Mouse (Mus musculus): ENCODE results near the gene Phactr1. TPM values are rescaled to one million over a fixed set of nuclear protein-coding genes. Genes with fewer than 3 reads are reported as not detected.

Phactr1 gene
- polyA plus RNA-seq, 1 experiment from 2014 or later: 26.2 TPM

- Histone ChIP-seq H3K4me3 (ENCODE audit: low read length) (no peak overlapping the region), H3K9me3 (ENCODE audit: low read length) (no peaks in the 10 kb centered on the region), H3K27ac (ENCODE audit: low read length) (no peak overlapping the region), H3K9ac (replicated peaks; ENCODE audit: low read length) (no peak overlapping the region), H3K4me2 (replicated peaks; ENCODE audit: low read depth, low read length) (no peak overlapping the region), H3K36me3 (ENCODE audit: insufficient read depth, low read length) (no peaks in the 10 kb centered on the region), H3K4me1 (ENCODE audit: insufficient read depth, low read length) (no peaks in the 10 kb centered on the region), H3K27me3 (ENCODE audit: insufficient read depth, low read length) (no peaks in the 10 kb centered on the region)
- 60% methylated on average over 7 of the region's 7 CpGs for WGBS
- no peak for ATAC-seq (ENCODE audit: low FRiP score, low TSS enrichment)
These were observed 500.7 kb downstream of the Phactr1 start for GRCm38 (mm10) chr13:43181104-43181503.

DNA sequence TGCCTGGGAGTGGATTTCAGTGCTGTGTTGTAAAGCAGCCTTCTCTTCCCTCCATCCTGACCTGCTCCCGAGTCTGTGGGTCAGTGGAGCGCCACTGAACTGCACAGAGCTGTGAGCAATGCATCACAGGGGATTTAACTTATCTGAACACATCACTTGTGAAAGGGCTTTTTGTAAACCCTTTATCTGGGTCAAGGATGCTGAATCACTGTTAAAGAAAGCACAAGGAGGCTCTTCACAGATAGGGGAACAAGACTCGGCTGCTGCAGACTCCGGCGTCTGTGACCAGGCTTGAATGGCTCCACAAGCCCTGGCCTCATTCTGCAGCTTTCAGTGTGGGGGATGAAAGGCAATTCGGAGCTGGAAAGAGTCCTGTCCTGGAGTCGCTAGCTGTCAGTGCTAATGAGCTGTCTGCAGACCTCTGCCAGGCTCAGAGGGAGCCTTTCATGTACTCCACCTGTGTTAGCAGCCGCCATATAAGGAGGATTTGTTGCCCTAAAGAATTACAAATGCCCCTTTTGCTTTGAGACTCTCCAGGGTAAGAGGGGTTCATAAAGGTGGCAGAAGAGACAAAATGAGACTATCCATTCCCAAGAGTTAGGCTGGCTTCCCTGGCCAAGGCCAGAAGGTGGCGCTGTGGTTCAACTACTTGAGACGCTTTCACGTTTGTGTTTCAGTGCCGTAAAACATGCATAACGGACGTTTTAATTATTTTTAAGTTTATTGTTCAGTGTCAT lies 502.2 kb downstream of the Phactr1 start:
- Histone ChIP-seq H3K4me2 (replicated peaks; ENCODE audit: low read depth, low read length) (peak overlapping the region; percentile 40), H3K4me3 (ENCODE audit: low read length) (peak overlapping the region; percentile 24), H3K9me3 (ENCODE audit: low read length) (no peaks in the 10 kb centered on the region; the same call in 1 of the 2 replicates), H3K4me1 (ENCODE audit: insufficient read depth, low read length) (no peaks in the 10 kb centered on the region), H3K27ac (ENCODE audit: low read length) (no peak overlapping the region), H3K36me3 (ENCODE audit: insufficient read depth, low read length) (no peaks in the 10 kb centered on the region), H3K27me3 (ENCODE audit: insufficient read depth, low read length) (no peaks in the 10 kb centered on the region), H3K9ac (replicated peaks; ENCODE audit: low read length) (no peak overlapping the region)
- no peak for ATAC-seq (ENCODE audit: low FRiP score, low TSS enrichment)
- WGBS: 15% methylated on average over 14 of the region's 14 CpGs

DNA sequence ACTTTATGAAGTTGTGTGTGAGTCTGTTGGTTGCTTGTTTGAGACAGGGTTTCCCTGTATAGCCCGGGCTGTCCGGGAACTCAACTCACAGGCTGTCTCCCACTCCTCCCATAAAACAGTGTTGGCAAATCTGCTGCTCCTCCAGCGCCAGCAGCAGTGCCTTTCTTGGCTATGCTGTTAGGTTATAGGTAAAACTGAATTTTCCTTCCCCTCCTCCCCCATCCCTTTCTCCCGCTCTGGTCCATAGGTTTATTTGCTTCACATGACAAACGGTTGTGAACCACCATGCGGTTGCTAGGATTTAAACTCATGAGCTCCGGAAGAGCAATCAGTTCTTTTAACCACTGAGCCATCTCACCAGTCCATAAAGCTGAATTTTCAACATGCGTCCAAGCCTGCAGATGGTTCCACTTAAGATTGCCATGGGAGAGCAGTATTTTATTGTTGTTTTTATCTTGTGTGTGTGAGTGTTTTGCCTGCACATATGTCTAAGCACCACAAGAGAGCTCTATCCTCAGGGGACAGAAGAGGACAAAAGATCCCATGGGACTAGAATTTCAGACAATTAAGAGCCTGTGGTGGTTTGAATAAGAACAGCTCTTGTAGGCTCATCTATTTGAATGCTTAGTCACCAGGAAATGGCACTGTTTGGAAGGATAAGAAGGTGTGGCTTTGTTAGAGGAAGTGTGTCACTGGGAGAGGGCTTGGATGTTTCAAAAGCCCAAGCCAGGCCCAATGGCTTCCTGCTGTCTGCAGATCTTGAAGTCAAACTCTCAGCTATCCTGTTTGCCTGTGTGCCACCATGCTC lies 503.0 kb downstream of the Phactr1 start:
- Histone ChIP-seq H3K9ac (replicated peaks; ENCODE audit: low read length) (no peak overlapping the region), H3K27ac (ENCODE audit: low read length) (no peak overlapping the region), H3K27me3 (ENCODE audit: insufficient read depth, low read length) (no peaks in the 10 kb centered on the region), H3K36me3 (ENCODE audit: insufficient read depth, low read length) (no peaks in the 10 kb centered on the region), H3K4me1 (ENCODE audit: insufficient read depth, low read length) (no peaks in the 10 kb centered on the region), H3K9me3 (ENCODE audit: low read length) (no peaks in the 10 kb centered on the region; the same call in 1 of the 2 replicates), H3K4me3 (ENCODE audit: low read length) (peak overlapping the region; percentile 24), H3K4me2 (replicated peaks; ENCODE audit: low read depth, low read length) (peak overlapping the region; percentile 40)
- peak; percentile 46; the same call in 1 of the 2 replicates for ATAC-seq (ENCODE audit: low FRiP score, low TSS enrichment)
- WGBS: 45% methylated on average over 8 of the region's 8 CpGs

- WGBS: 89% methylated on average over 4 of the region's 4 CpGs
- Histone ChIP-seq H3K36me3 (ENCODE audit: insufficient read depth, low read length) (no peaks in the 10 kb centered on the region), H3K9me3 (ENCODE audit: low read length) (no peaks in the 10 kb centered on the region; the same call in 1 of the 2 replicates), H3K4me2 (replicated peaks; ENCODE audit: low read depth, low read length) (no peak overlapping the region), H3K4me1 (ENCODE audit: insufficient read depth, low read length) (peaks cover 9% of the 10 kb centered on the region), H3K4me3 (ENCODE audit: low read length) (no peak overlapping the region), H3K27me3 (ENCODE audit: insufficient read depth, low read length) (no peaks in the 10 kb centered on the region), H3K27ac (ENCODE audit: low read length) (no peak overlapping the region), H3K9ac (replicated peaks; ENCODE audit: low read length) (no peak overlapping the region)
- ATAC-seq (ENCODE audit: low FRiP score, low TSS enrichment): no peak
These were observed 507.3 kb downstream of the Phactr1 start for GRCm38 (mm10) chr13:43187736-43188135.

Measured in kidney, embryonic 16.5 days (tissue).